ENCODE assay signal across 12 mouse cellular contexts in genomic region chr8:118374738-118375137, GRCm38 (mm10).
DNase-seq lines count a peak whose midpoint lies in the region; ATAC-seq and TF ChIP-seq lines count a peak whose summit lies in the region.
"Had no signal": no experiment of that assay in that cellular context is flagged by ENCODE, and none has a peak within 500 bp of the region (broad histone marks: within the 10 kb centered on the region; RNA-seq: fewer than 3 reads in every experiment).

No protein-coding gene starts in this region.

- no peak for TF ChIP-seq CTCF in heart, adult 2 months (IDR thresholded peaks at IDR 0.05)
- no peak for TF ChIP-seq CTCF in lung, adult 2 months (IDR thresholded peaks at IDR 0.05; ENCODE audit: insufficient read depth, low read length)
- TF ChIP-seq CTCF in thymus, adult 2 months (IDR thresholded peaks at IDR 0.05; ENCODE audit: borderline replicate concordance, control insufficient read depth, extremely low read depth, insufficient read depth, low read length, poor library complexity): no peak

- H3K27me3 ChIP-seq in heart, adult 2 months (ENCODE audit: control insufficient read depth, insufficient read depth, low read length): no peaks in the 10 kb centered on the region
- H3K27me3 ChIP-seq in heart, embryonic 11.5 days (ENCODE audit: control insufficient read depth, insufficient read depth, low read length): no peaks in the 10 kb centered on the region
- no peaks in the 10 kb centered on the region for H3K27me3 ChIP-seq in lung, embryonic 15.5 days
- no peaks in the 10 kb centered on the region for H3K27me3 ChIP-seq in thymus, adult 2 months (ENCODE audit: control insufficient read depth, insufficient read depth, low read length)
- H3K27me3 ChIP-seq: CH12.LX; embryonic facial prominence, embryonic 15.5 days; stomach, embryonic 15.5 days had no signal

- H3K9me3 ChIP-seq in heart, embryonic 11.5 days (replicated peaks; ENCODE audit: control insufficient read depth, low read length): no peaks in the 10 kb centered on the region
- no peaks in the 10 kb centered on the region for H3K9me3 ChIP-seq in lung, embryonic 15.5 days
- H3K9me3 ChIP-seq: embryonic facial prominence, embryonic 15.5 days; stomach, embryonic 15.5 days had no signal

- H3K4me2 ChIP-seq in heart, embryonic 11.5 days: no peak overlapping the region
- no peak overlapping the region for H3K4me2 ChIP-seq in lung, embryonic 15.5 days
- H3K4me2 ChIP-seq: embryonic facial prominence, embryonic 15.5 days; stomach, embryonic 15.5 days had no signal

- no peaks in the 10 kb centered on the region; the same call in 1 of the 2 replicates for H3K36me3 ChIP-seq in heart, adult 2 months (ENCODE audit: control insufficient read depth, insufficient read depth, low read length)
- H3K36me3 ChIP-seq in heart, embryonic 11.5 days (ENCODE audit: control insufficient read depth, insufficient read depth, low read length): no peaks in the 10 kb centered on the region
- H3K36me3 ChIP-seq in lung, embryonic 15.5 days: no peaks in the 10 kb centered on the region
- H3K36me3 ChIP-seq in thymus, adult 2 months (ENCODE audit: control insufficient read depth, insufficient read depth, low read length): no peaks in the 10 kb centered on the region
- H3K36me3 ChIP-seq: embryonic facial prominence, embryonic 15.5 days; stomach, embryonic 15.5 days had no signal

- H3K79me2 ChIP-seq in heart, adult 2 months (replicated peaks; ENCODE audit: control insufficient read depth, insufficient read depth, low read length): peaks cover 3% of the 10 kb centered on the region; the same call in 1 of the 2 replicates

- H3K4me3 ChIP-seq in heart, adult 2 months: no peak overlapping the region
- H3K4me3 ChIP-seq in heart, embryonic 11.5 days (ENCODE audit: low read depth, low read length): no peak overlapping the region
- no peak overlapping the region for H3K4me3 ChIP-seq in lung, embryonic 15.5 days
- H3K4me3 ChIP-seq in lung, adult 2 months (replicated peaks; ENCODE audit: extremely low read depth, low read depth, low read length): no peak overlapping the region
- no peak overlapping the region for H3K4me3 ChIP-seq in thymus, adult 2 months (ENCODE audit: control insufficient read depth, insufficient read depth, low read length)
- H3K4me3 ChIP-seq: embryonic facial prominence, embryonic 15.5 days; stomach, embryonic 15.5 days had no signal

- WGBS in heart, adult 2 months: 25% methylated on average over 6 of the region's 6 CpGs
- WGBS in heart, embryonic 11.5 days (ENCODE audit: insufficient replicate concordance): 71% methylated on average over 6 of the region's 6 CpGs
- WGBS in lung, embryonic 15.5 days: 31% methylated on average over 6 of the region's 6 CpGs
- WGBS in lung, adult 2 months: 27% methylated on average over 6 of the region's 6 CpGs
- 81% methylated on average over 6 of the region's 6 CpGs for WGBS in thymus, adult 2 months

- H3K4me1 ChIP-seq in heart, adult 2 months (ENCODE audit: control insufficient read depth, insufficient read depth, low read length): peaks cover 3% of the 10 kb centered on the region
- H3K4me1 ChIP-seq in heart, embryonic 11.5 days (ENCODE audit: control insufficient read depth, insufficient read depth, low read length): peaks cover 22% of the 10 kb centered on the region; the same call in 1 of the 2 replicates
- H3K4me1 ChIP-seq in lung, embryonic 15.5 days: peaks cover 3% of the 10 kb centered on the region; the same call in 1 of the 2 replicates
- H3K4me1 ChIP-seq in lung, adult 2 months (ENCODE audit: control insufficient read depth, insufficient read depth, low read length): no peaks in the 10 kb centered on the region
- H3K4me1 ChIP-seq in thymus, adult 2 months (replicated peaks; ENCODE audit: control insufficient read depth, insufficient read depth, low read length): no peaks in the 10 kb centered on the region

- ATAC-seq in heart, embryonic 11.5 days (replicated peaks; ENCODE audit: insufficient number of reproducible peaks, low FRiP score, low TSS enrichment): no peak
- peak; percentile 82; the same call in 1 of the 2 replicates for ATAC-seq in lung, embryonic 15.5 days (ENCODE audit: borderline replicate concordance, extremely low read depth, low FRiP score, low TSS enrichment)

- TF ChIP-seq POLR2A in heart, adult 2 months (IDR thresholded peaks at IDR 0.05; ENCODE audit: insufficient read depth, low read depth, low read length): no peak
- no peak for TF ChIP-seq POLR2A in lung, adult 2 months (IDR thresholded peaks at IDR 0.05; ENCODE audit: borderline replicate concordance, extremely low read depth, low read depth, low read length)
- TF ChIP-seq POLR2A in thymus, adult 2 months (IDR thresholded peaks at IDR 0.05; ENCODE audit: control insufficient read depth, extremely low read depth, insufficient read depth, low read length, poor library complexity): no peak

- H3K9ac ChIP-seq in heart, adult 2 months (ENCODE audit: low read depth, low read length): no peak overlapping the region
- no peak overlapping the region for H3K9ac ChIP-seq in heart, embryonic 11.5 days (ENCODE audit: low read depth, low read length)
- H3K9ac ChIP-seq in lung, embryonic 15.5 days: no peak overlapping the region
- H3K9ac ChIP-seq: embryonic facial prominence, embryonic 15.5 days; stomach, embryonic 15.5 days had no signal

- peak overlapping the region; percentile 49 for H3K27ac ChIP-seq in heart, adult 2 months
- H3K27ac ChIP-seq in heart, embryonic 11.5 days (ENCODE audit: low read depth, low read length): no peak overlapping the region
- H3K27ac ChIP-seq in lung, embryonic 15.5 days: no peak overlapping the region
- H3K27ac ChIP-seq in thymus, adult 2 months (ENCODE audit: control insufficient read depth, insufficient read depth, low read length): no peak overlapping the region
- H3K27ac ChIP-seq: embryonic facial prominence, embryonic 15.5 days; stomach, embryonic 15.5 days had no signal

- intact Hi-C loops in heart, adult 2 months (cut with DNase I): loop anchor here (2.0 to 5.0 kb wide), 2 partner anchors 20 to 63 kb away; no protein-coding TSS in a partner anchor
- intact Hi-C loops in left cerebral cortex, postnatal 25 days (cut with DNase I): no loop called here

- TF ChIP-seq EP300 in heart, adult 2 months (IDR thresholded peaks at IDR 0.05; ENCODE audit: insufficient read depth, low read depth, low read length): no peak

- DNase-seq in heart, adult 2 months: peak in 1 of 2 experiments; percentile 40
- DNase-seq in lung, adult 2 months: no peak
- peak; percentile 48 for DNase-seq in brain, adult 2 months (ENCODE audit: low read depth, low spot score)
- DNase-seq in left cerebral cortex, postnatal 25 days (ENCODE audit: low spot score in 2 of 2): peak; percentile 47 to 60
- DNase-seq in thymus, postnatal 36 days: no peak
- DNase-seq in thymus, adult 2 months: no peak
- DNase-seq: cerebellum, postnatal 10 days had no signal

Comparison
In these comparisons a context has a peak if more than half of its experiments do, and no peak if none do; other contexts are left out.
1. DNase-seq: peak in brain, adult 2 months (single experiment) and left cerebral cortex, postnatal 25 days (2 of 2); none in lung, adult 2 months (single experiment), thymus, postnatal 36 days (0 of 2) and thymus, adult 2 months (single experiment).